Mouse (Mus musculus) liver (tissue): Measurements from ENCODE around the gene Gm8879.
"Not testable (repeated sequence)": the region's sequence is repeated elsewhere in the genome, so short reads cannot be mapped to it uniquely, and the experiment has no call there.

Experiments used
- DNase-seq: peaks from one replicate; pipeline ENCODE4 v3.0.0-alpha.2; 2020; ENCODE audit warnings: mixed read lengths

Gm8879 gene

DNA sequence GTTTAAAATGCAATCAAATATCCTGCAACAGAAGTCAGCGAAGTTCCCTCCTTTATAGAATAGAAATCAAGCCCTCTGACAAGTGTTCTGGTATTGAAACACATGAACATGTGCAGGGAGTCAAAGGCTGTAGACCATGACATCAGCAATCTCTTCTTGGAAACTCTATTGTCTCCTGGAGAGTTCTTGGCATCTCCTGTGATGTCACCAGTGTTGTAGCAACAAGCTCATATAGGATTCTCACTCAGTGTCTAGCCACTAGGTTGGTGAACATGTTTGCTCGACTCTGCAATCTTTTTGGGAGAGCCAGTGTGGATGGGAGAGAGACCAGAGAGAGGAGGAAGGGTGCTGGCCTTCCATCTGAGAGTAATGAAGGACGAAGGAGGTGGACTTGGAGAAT, at the start of gene Gm8879:
Gene Gm8879 (plus strand): TSS at position 301 of the 400 bp plus-strand sequence.
- not testable (repeated sequence) for DNase-seq

DNA sequence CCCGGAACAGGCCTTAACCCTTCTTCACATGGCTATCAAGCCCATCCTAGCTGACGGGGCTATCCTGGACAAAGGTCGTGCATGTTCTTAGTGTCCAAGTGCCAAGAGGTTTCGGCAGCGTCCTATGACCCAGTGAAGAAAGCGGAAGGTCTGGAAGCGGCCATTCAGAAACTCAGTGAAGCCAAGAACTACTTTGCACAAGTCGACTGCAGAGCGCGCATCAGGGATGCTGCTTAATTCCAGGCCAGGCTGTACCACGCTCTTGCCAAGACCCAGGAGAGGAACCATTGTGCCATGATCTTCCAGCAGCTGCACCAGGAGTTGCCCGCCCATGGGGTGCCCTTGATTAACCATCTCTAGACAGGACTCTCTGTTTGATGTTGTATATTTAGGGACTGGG, 10.6 kb downstream of the Gm8879 start:
- DNase-seq, result not testable (repeated sequence)
